Mouse (Mus musculus) bone marrow macrophage, adult 2 months (primary cell): ENCODE results near the gene Olfr767.
"Not testable (repeated sequence)": the region's sequence is repeated elsewhere in the genome, so short reads cannot be mapped to it uniquely, and the experiment has no call there.

ENCODE experiments used
- CTCF ChIP-seq: IDR thresholded peaks from 2 replicates; pipeline ENCODE4 v1.5.1; 2012; ENCODE audit warnings: low read depth, mild to moderate bottlenecking, low read length, moderate library complexity
- POLR2A ChIP-seq: IDR thresholded peaks from 2 replicates; pipeline ENCODE4 v1.6.1; 2012; ENCODE audit warnings: mild to moderate bottlenecking, low read depth, low read length, borderline replicate concordance

GRCm38 (mm10) chr10:129049898-129050297, 32.8 kb downstream of the Olfr767 start, which contains the start of gene Olfr765:
- TF ChIP-seq CTCF, POLR2A: not testable (repeated sequence)
